Comparison of ENCODE assay signal across 17 mouse cellular contexts in the genomic region with DNA sequence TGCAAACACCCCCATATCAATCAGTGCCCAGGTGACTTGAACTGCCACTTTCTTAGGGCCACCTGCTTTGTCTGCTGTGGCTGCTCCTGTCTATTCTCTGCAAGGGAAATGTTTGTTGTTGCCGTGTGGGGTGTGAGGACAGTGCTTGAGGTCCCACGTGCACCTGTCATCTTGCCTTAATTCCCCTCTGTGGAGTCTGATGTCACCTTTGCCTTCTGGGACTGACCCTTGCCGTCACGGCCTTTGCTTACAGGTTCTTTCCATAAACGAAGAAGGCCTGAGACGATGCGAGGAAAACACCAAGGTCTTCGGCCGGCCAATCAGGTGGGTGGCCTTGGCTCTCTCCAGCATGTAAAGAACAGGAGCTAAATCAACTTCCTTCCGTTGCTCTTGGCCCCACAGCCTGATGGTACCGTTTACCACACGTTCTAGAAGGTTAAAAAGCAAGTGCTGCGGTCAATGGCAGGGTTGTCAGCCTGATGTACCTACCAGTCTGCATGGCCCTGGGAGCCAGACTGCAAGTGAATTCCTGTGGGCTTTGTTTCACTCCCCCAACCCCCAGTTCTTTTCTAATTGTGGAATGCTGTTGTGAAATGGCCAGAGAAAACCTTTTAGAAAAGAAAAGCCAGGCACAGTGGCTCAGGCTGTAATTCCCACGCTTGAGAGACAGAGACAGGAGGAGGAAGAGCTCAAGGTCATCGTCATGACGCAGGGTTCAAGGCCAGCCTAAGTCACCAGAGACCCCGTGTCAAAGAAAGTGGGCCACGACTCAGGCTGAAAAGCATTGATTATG.
"Had no signal": no experiment of that assay in that cellular context is flagged by ENCODE, and none has a peak within 500 bp of the region (broad histone marks: within the 10 kb centered on the region; RNA-seq: fewer than 3 reads in every experiment).

No protein-coding gene starts in this region.

- H3K27ac ChIP-seq: kidney, postnatal 0 days; limb, embryonic 15.5 days; liver, embryonic 12.5 days; macrophage; midbrain, embryonic 12.5 days; neural tube, embryonic 15.5 days; stomach, embryonic 15.5 days had no signal

- H3K9me3 ChIP-seq: limb, embryonic 15.5 days; liver, embryonic 12.5 days; midbrain, embryonic 12.5 days; neural tube, embryonic 15.5 days; stomach, embryonic 15.5 days had no signal

- ATAC-seq: liver, embryonic 12.5 days had no signal

- H3K4me2 ChIP-seq: limb, embryonic 15.5 days; liver, embryonic 12.5 days; lung, embryonic 14.5 days; midbrain, embryonic 12.5 days; neural tube, embryonic 15.5 days; stomach, embryonic 15.5 days had no signal

- H3K27me3 ChIP-seq: limb, embryonic 15.5 days; liver, embryonic 12.5 days; midbrain, embryonic 12.5 days; neural tube, embryonic 15.5 days; stomach, embryonic 15.5 days had no signal

- H3K4me3 ChIP-seq: limb, embryonic 15.5 days; liver, embryonic 12.5 days; midbrain, embryonic 12.5 days; myocyte; neural tube, embryonic 15.5 days; stomach, embryonic 15.5 days had no signal

- DNase-seq: kidney, adult 9 months; kidney, postnatal 36 days; lung, embryonic 14.5 days; lung, postnatal 10 days; retina, postnatal 1 day; right cerebral cortex, postnatal 4 days; spleen, adult 18-20 months; thymus, adult 2 months; thymus, postnatal 25 days had no signal

- H3K9ac ChIP-seq: limb, embryonic 15.5 days; liver, embryonic 12.5 days; lung, embryonic 14.5 days; midbrain, embryonic 12.5 days; neural tube, embryonic 15.5 days; stomach, embryonic 15.5 days had no signal
